Mouse (Mus musculus) midbrain, embryonic 11.5 days (tissue): ENCODE data around the gene Dnajc28. TPM values are rescaled to one million over a fixed set of nuclear protein-coding genes. Genes with fewer than 3 reads are reported as not detected.

Experiments
- ATAC-seq: fragments of 200-750 bp; cut with Nextera tagmentation; 2 replicates; pipeline ENCODE4 v1.8.0; 2017; ENCODE audit warnings: moderate TSS enrichment, moderate library complexity; ENCODE audit not compliant: low FRiP score
- DNase-seq: peaks from one replicate; pipeline ENCODE4 v3.0.0; 2015; ENCODE audit warnings: low spot score; ENCODE audit errors: missing footprints
- H3K27ac ChIP-seq: fragments of 300-500 bp; sonication (generic); 2 replicates; pipeline ENCODE4 v1.5.1; 2014; ENCODE audit warnings: low read depth, low read length
- H3K27me3 ChIP-seq: fragments of 300-500 bp; sonication (generic); 2 replicates; pipeline ENCODE4 v1.6.1; 2014; ENCODE audit warnings: mild to moderate bottlenecking, low read length, moderate library complexity, mixed read lengths; ENCODE audit not compliant: control insufficient read depth, insufficient read depth
- H3K36me3 ChIP-seq: fragments of 300-500 bp; sonication (generic); 2 replicates; pipeline ENCODE4 v1.6.1; 2014; ENCODE audit warnings: mild to moderate bottlenecking, low read length, moderate library complexity, mixed read lengths; ENCODE audit not compliant: control insufficient read depth, insufficient read depth
- H3K4me1 ChIP-seq: fragments of 300-500 bp; sonication (generic); 2 replicates; pipeline ENCODE4 v1.6.1; 2014; ENCODE audit warnings: low read length; ENCODE audit not compliant: control insufficient read depth, insufficient read depth
- H3K4me2 ChIP-seq: fragments of 300-500 bp; sonication (generic); 2 replicates; pipeline ENCODE4 v1.6.1; 2014; ENCODE audit warnings: mild to moderate bottlenecking, moderate library complexity
- H3K4me3 ChIP-seq: fragments of 300-500 bp; sonication (generic); 2 replicates; pipeline ENCODE4 v1.5.1; 2014; ENCODE audit warnings: low read depth, low read length
- H3K9ac ChIP-seq: fragments of 300-500 bp; sonication (generic); 2 replicates; pipeline ENCODE4 v1.6.1; 2014; ENCODE audit warnings: low read length
- H3K9me3 ChIP-seq: fragments of 300-500 bp; sonication (generic); 2 replicates; pipeline ENCODE4 v1.6.1; 2016; ENCODE audit warnings: low read length; ENCODE audit not compliant: control insufficient read depth
- WGBS: fragments of 180-500 bp; shearing (Covaris S2); extraction: QIAGEN DNeasy Blood & Tissue Kit; methylation state at CpG from one replicate; pipeline ENCODE4 v1.1.7; 2014; 5-methylcytosine and 5-hydroxymethylcytosine counted together
- polyA plus RNA-seq: library from polyadenylated mRNA; unstranded; fragments of >200 nt; fragmentation: Nextera tagmentation; extraction: Ambion mirVana; gene quantifications from 2 replicates; pipeline ENCODE4 v1.2.1, GENCODE M21; 2014

The Dnajc28 gene
- polyA plus RNA-seq, 1 experiment from 2014 or later = 6.0 TPM

GRCm38 (mm10) chr16:91640171-91640570, 21.3 kb upstream of the Dnajc28 start:
- peaks cover 19% of the 10 kb centered on the region for H3K36me3 ChIP-seq
- 95% methylated on average over 8 of the region's 8 CpGs for WGBS

DNA sequence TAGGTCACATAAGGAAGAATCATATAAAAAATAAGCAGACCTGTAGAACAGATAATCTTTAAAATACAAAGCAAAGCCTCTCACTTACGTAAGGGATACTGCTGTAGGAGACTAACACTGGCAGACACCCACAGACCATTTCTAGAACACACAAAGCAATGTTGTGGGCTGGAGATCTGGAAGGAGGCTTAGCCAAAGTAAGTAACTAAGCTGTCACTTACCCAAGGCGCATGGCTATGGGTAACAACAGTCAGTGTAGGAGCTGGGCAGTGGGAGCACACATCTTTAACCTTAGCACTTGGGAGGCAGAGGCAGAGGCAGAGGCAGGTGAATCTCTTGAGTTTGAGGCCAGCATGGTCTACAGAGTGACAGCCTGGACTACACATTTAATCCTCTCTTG, 20.8 kb upstream of the Dnajc28 start:
- Histone ChIP-seq H3K4me1 (no peaks in the 10 kb centered on the region), H3K27ac (no peak overlapping the region), H3K4me2 (no peak overlapping the region), H3K36me3 (peaks cover 19% of the 10 kb centered on the region), H3K9ac (no peak overlapping the region), H3K9me3 (no peaks in the 10 kb centered on the region), H3K27me3 (no peaks in the 10 kb centered on the region), H3K4me3 (no peak overlapping the region)
- no peak for ATAC-seq
- WGBS = 94% methylated on average over 2 of the region's 2 CpGs
- no peak for DNase-seq

More at GRCm38 (mm10) chr16:91640171-91640570, 21.3 kb upstream of the Dnajc28 start:
- Histone ChIP-seq H3K4me3 (no peak overlapping the region), H3K4me2 (no peak overlapping the region), H3K27ac (no peak overlapping the region), H3K27me3 (no peaks in the 10 kb centered on the region), H3K9me3 (no peaks in the 10 kb centered on the region), H3K4me1 (no peaks in the 10 kb centered on the region), H3K9ac (no peak overlapping the region)
- no peak for DNase-seq
- no peak for ATAC-seq

DNA sequence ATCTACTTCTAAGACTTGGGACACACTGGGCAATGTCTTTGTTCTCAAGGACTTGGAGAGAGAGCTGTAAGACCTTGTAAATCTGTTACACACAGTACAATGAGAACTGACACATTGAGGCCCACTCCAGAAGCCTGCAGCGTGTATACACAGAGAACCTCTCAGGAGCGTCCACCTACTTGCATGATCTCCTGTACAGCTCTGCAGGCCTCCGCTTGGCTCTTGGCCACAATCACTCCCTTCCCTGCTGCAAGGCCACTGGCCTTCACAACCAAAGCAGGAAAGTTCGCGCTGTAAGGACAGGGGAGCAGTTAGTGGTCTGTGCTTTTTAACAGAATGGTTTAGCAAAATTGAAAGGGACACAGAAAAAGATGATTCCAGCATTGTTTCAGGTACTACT, 20.3 kb upstream of the Dnajc28 start:
- H3K4me3 ChIP-seq = no peak overlapping the region
- no peaks in the 10 kb centered on the region for H3K27me3 ChIP-seq
- H3K4me1 ChIP-seq = no peaks in the 10 kb centered on the region
- no peak overlapping the region for H3K27ac ChIP-seq
- no peak for DNase-seq
- peaks cover 19% of the 10 kb centered on the region for H3K36me3 ChIP-seq
- ATAC-seq = no peak
- WGBS = 94% methylated on average over 5 of the region's 5 CpGs
- H3K9me3 ChIP-seq = no peaks in the 10 kb centered on the region
- H3K4me2 ChIP-seq = no peak overlapping the region
- H3K9ac ChIP-seq = no peak overlapping the region

GRCm38 (mm10) chr16:91633641-91634040, 14.8 kb upstream of the Dnajc28 start:
- 94% methylated on average over 12 of the region's 12 CpGs for WGBS
- Histone ChIP-seq H3K4me2 (no peak overlapping the region), H3K4me3 (no peak overlapping the region), H3K36me3 (peaks cover 25% of the 10 kb centered on the region), H3K4me1 (no peaks in the 10 kb centered on the region), H3K27ac (no peak overlapping the region), H3K9me3 (no peaks in the 10 kb centered on the region), H3K27me3 (no peaks in the 10 kb centered on the region), H3K9ac (no peak overlapping the region)
- DNase-seq = no peak
- no peak for ATAC-seq

DNA sequence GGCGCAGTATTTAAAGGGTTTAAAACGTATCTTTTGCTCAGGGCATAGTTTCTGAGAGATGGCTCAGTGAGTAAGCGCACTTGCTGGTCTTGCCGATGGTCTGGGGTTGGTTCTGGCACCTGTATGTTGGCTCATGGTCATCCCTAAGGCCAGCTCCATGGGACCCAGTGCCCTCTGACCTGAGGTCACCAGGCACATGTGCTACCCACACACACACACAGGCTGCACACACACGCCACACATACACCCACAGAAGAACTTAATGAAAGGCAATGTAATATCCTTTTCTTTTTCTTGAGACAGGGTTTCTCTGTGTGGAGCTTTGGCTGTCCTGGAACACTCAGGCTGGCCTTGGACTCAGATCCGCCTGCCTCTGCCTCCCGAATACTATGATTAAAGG, 14.1 kb upstream of the Dnajc28 start:
- Histone ChIP-seq H3K4me2 (no peak overlapping the region), H3K36me3 (peaks cover 27% of the 10 kb centered on the region)
- WGBS = 97% methylated on average over 7 of the region's 7 CpGs

GRCm38 (mm10) chr16:91632439-91632838, 13.6 kb upstream of the Dnajc28 start:
- no peak overlapping the region for H3K4me2 ChIP-seq
- H3K4me1 ChIP-seq = no peaks in the 10 kb centered on the region
- H3K9me3 ChIP-seq = no peaks in the 10 kb centered on the region
- no peak for ATAC-seq
- no peak overlapping the region for H3K27ac ChIP-seq
- no peak overlapping the region for H3K4me3 ChIP-seq
- no peaks in the 10 kb centered on the region for H3K27me3 ChIP-seq
- no peak for DNase-seq
- H3K9ac ChIP-seq = no peak overlapping the region
- H3K36me3 ChIP-seq = peaks cover 28% of the 10 kb centered on the region
- WGBS = 91% methylated on average over 5 of the region's 5 CpGs

More for the DNA sequence above, 14.1 kb upstream of the Dnajc28 start:
- no peak for ATAC-seq
- H3K27ac ChIP-seq = no peak overlapping the region
- no peak for DNase-seq
- no peaks in the 10 kb centered on the region for H3K9me3 ChIP-seq
- no peak overlapping the region for H3K9ac ChIP-seq
- no peaks in the 10 kb centered on the region for H3K27me3 ChIP-seq
- no peak overlapping the region for H3K4me3 ChIP-seq
- H3K4me1 ChIP-seq = no peaks in the 10 kb centered on the region

DNA sequence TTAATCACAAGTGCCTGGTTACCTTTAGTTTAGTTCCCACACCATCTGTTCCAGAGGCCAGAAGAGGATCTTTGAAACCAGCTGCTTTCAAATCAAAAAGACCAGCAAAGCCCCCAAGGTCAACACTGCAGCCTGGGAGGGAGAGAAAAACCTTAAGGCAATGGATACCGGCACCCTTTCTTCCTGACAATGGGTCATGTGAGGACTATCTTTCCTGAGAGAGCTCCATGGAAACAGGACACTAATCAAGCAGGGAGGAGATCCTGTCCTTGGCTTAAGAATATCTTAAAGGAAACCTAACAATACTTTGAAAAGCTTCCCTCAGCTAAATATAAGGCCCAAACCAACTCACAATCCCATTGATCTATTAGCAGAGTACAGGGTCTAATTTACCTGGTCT, 11.8 kb upstream of the Dnajc28 start:
- H3K36me3 ChIP-seq = peaks cover 21% of the 10 kb centered on the region
- H3K4me2 ChIP-seq = no peak overlapping the region
- no peaks in the 10 kb centered on the region for H3K9me3 ChIP-seq
- 80% methylated on average over 1 of the region's 1 CpGs for WGBS
- H3K27ac ChIP-seq = no peak overlapping the region
- H3K4me3 ChIP-seq = no peak overlapping the region
- H3K27me3 ChIP-seq = no peaks in the 10 kb centered on the region
- DNase-seq = no peak
- no peak overlapping the region for H3K9ac ChIP-seq
- H3K4me1 ChIP-seq = no peaks in the 10 kb centered on the region
- ATAC-seq = no peak

DNA sequence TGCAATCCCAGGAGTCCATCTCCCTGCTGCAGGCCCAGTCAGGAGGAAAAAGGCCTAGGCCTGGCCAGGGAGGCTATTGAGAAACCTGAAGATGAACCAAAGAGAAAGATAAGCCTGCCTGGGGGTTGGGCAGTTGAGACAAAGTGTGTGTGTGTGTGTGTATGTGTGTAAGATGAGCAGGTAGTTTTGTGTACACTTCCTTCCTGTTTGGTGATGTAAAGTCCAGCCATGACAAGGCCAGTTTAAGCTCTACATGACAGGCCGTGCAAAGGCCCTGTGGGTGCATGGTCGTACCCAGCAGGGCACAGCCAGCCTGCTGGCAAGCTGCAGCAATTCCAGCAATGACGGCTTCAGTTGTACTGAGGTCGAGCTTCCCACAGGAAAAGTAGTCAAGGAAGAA, 10.9 kb upstream of the Dnajc28 start:
- no peaks in the 10 kb centered on the region for H3K9me3 ChIP-seq
- H3K27me3 ChIP-seq = no peaks in the 10 kb centered on the region
- no peak for ATAC-seq
- H3K4me2 ChIP-seq = no peak overlapping the region
- no peaks in the 10 kb centered on the region for H3K4me1 ChIP-seq
- H3K36me3 ChIP-seq = peaks cover 26% of the 10 kb centered on the region
- WGBS = 98% methylated on average over 4 of the region's 4 CpGs
- no peak overlapping the region for H3K4me3 ChIP-seq
- no peak overlapping the region for H3K27ac ChIP-seq
- DNase-seq = no peak
- H3K9ac ChIP-seq = no peak overlapping the region

DNA sequence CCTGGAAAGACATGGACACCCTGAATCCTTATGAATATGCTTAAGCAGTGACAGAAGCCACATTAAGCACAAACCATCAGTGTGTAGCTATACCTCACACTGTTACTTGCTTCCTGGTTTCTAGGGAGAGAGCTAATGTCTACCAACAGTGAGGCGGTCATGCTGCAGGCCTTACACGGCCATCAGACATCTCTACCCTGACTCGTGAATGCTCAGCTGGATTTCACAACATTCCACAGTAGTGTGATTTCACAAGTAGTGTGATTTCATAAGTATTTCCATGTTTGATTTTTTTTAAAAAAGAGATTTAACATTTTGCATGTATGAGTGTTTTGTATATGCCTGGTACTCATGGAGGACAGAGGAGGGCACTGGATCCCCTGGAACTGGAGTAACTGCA, 9.8 kb upstream of the Dnajc28 start:
- DNase-seq = no peak
- Histone ChIP-seq H3K36me3 (peaks cover 31% of the 10 kb centered on the region), H3K4me3 (no peak overlapping the region), H3K9me3 (no peaks in the 10 kb centered on the region), H3K27me3 (no peaks in the 10 kb centered on the region), H3K27ac (no peak overlapping the region), H3K9ac (no peak overlapping the region), H3K4me1 (no peaks in the 10 kb centered on the region), H3K4me2 (no peak overlapping the region)
- 89% methylated on average over 3 of the region's 3 CpGs for WGBS
- ATAC-seq = no peak

- ATAC-seq (no peak), DNase-seq (no peak)
- H3K4me1 ChIP-seq = no peaks in the 10 kb centered on the region
- 91% methylated on average over 7 of the region's 7 CpGs for WGBS
- peaks cover 27% of the 10 kb centered on the region for H3K36me3 ChIP-seq
- no peak overlapping the region for H3K27ac ChIP-seq
- no peaks in the 10 kb centered on the region for H3K27me3 ChIP-seq
- H3K4me3 ChIP-seq = no peak overlapping the region
- no peak overlapping the region for H3K4me2 ChIP-seq
- no peak overlapping the region for H3K9ac ChIP-seq
- H3K9me3 ChIP-seq = no peaks in the 10 kb centered on the region
These were observed 9.0 kb upstream of the Dnajc28 start for GRCm38 (mm10) chr16:91627831-91628230.
